Mouse (Mus musculus): ENCODE measurements at regions not wholly inside any gene's neighbourhood (a gene's known extent, or its start where the extent isn't known, plus 50 kb on each side); places are given as distances from the start of the nearest gene placed in this dataset.

DNA sequence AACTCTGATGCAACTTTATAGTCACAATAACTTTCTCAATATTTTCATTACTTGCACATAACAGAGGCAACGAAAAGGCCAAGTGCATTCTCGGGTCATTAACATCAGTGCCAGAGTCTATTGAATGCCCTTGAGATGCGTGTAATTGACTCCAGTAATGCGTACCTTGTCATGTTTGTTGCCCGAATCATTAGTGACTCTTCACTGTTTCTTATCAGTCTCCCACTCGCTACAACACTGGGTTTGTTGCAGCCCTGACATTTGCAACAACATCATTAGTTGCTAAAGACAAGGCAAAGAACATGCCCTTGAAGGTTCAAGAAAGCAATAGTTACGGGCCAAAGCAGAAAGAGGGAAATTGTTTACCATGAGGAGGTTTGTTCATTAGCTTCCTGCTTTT lies 299.8 kb downstream of the Ostf1 start:
- H3K27me3 ChIP-seq, result no peaks in the 10 kb centered on the region
- no peaks in the 10 kb centered on the region for H3K36me3 ChIP-seq
- ATAC-seq (ENCODE audit: low FRiP score), result no peak
- H3K27ac ChIP-seq, result no peak overlapping the region
- H3K4me1 ChIP-seq, result no peaks in the 10 kb centered on the region
- 65% methylated on average over 7 of the region's 7 CpGs for WGBS
- no peak overlapping the region for H3K9ac ChIP-seq
- no peak overlapping the region for H3K4me3 ChIP-seq
- no peak overlapping the region for H3K4me2 ChIP-seq (replicated peaks)
- H3K9me3 ChIP-seq (replicated peaks), result no peaks in the 10 kb centered on the region

GRCm38 (mm10) chr19:18329421-18329820 lies 302.2 kb downstream of the Ostf1 start:
- no peaks in the 10 kb centered on the region for H3K4me1 ChIP-seq
- no peak for ATAC-seq (ENCODE audit: low FRiP score)
- H3K36me3 ChIP-seq, result no peaks in the 10 kb centered on the region
- WGBS, result 91% methylated on average over 2 of the region's 2 CpGs
- H3K4me2 ChIP-seq (replicated peaks), result no peak overlapping the region
- no peak overlapping the region for H3K27ac ChIP-seq
- no peaks in the 10 kb centered on the region for H3K9me3 ChIP-seq (replicated peaks)
- H3K4me3 ChIP-seq, result no peak overlapping the region
- no peaks in the 10 kb centered on the region for H3K27me3 ChIP-seq
- H3K9ac ChIP-seq, result no peak overlapping the region

DNA sequence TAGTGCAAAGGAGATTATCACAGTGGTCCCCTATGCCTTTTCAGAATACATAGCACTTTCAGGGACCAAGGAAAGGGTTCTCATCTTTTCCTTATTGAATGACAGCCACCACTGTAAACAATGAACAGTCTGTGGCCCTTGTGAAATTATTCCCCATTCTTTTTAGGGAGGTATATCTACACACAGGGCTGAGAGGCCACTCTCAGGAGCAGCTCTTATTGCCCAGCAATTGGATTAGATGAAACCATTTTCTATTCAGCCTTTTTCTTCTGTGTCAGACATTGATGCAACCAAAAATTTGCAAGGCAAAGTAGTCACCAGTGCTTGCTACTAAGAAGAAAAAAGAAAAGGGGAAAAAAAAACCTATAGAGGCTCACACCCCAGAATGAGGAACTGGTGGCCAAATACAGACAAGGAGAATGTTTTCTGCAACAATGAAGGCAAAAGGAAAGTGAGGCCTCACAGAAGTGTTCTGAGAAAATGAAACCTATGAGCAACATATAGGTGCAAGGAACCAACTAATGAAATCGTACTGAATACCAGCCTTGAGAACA lies 313.2 kb downstream of the Ostf1 start:
- no peak overlapping the region for H3K9ac ChIP-seq
- no peak overlapping the region for H3K27ac ChIP-seq
- no peaks in the 10 kb centered on the region for H3K4me1 ChIP-seq
- ATAC-seq (ENCODE audit: low FRiP score), result no peak
- no peaks in the 10 kb centered on the region for H3K27me3 ChIP-seq
- no peak overlapping the region for H3K4me2 ChIP-seq (replicated peaks)
- 52% methylated on average over 1 of the region's 1 CpGs for whole genome bisulfite sequencing
- no peaks in the 10 kb centered on the region for H3K9me3 ChIP-seq (replicated peaks)
- H3K4me3 ChIP-seq, result no peak overlapping the region
- no peaks in the 10 kb centered on the region for H3K36me3 ChIP-seq

GRCm38 (mm10) chr19:18273415-18273814 lies 358.2 kb downstream of the Ostf1 start:
- 81% methylated on average over 1 of the region's 1 CpGs for WGBS
- no peaks in the 10 kb centered on the region for H3K9me3 ChIP-seq (replicated peaks)

DNA sequence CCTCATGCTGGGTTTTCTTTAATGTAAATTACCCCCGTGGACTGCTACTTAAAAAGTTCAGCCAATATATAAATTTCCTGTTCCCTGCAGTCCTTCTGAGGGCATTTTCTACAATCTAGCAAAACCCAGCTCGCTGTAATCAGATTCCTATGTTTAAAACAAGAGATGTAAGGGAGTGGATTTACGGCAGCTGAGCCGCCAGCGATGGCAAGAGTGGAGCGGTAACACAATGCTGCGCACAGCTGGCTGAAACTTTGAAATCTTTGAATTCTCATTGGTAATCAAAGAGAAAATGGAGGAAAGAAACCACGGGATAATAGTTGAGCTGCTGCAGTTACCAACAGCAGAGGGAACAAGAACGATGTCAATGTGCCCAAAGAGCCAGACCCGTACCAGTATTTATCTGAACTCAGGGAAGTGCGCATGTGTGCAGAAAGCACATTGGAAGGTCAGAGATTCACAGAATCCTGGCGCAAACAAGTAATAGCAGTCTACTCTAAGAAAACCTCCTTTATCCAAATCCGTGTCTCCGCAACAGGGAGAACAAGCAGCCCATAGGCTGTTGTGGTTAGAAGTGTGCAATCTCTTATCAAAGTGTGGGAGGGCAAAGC lies 376.4 kb downstream of the Ostf1 start:
- H3K36me3 ChIP-seq, result no peaks in the 10 kb centered on the region
- no peaks in the 10 kb centered on the region for H3K4me1 ChIP-seq
- H3K9ac ChIP-seq, result no peak overlapping the region
- no peaks in the 10 kb centered on the region for H3K9me3 ChIP-seq (replicated peaks)
- peak overlapping the region; percentile 22 for H3K4me2 ChIP-seq (replicated peaks)
- no peak overlapping the region for H3K4me3 ChIP-seq
- no peaks in the 10 kb centered on the region for H3K27me3 ChIP-seq
- WGBS, result 71% methylated on average over 14 of the region's 14 CpGs
- H3K27ac ChIP-seq, result no peak overlapping the region
- ATAC-seq (ENCODE audit: low FRiP score), result no peak

More at GRCm38 (mm10) chr19:18273415-18273814, 358.2 kb downstream of the Ostf1 start:
- Histone ChIP-seq H3K4me2 (replicated peaks) (no peak overlapping the region), H3K4me3 (no peak overlapping the region), H3K9ac (no peak overlapping the region), H3K4me1 (no peaks in the 10 kb centered on the region), H3K27me3 (no peaks in the 10 kb centered on the region), H3K36me3 (no peaks in the 10 kb centered on the region), H3K27ac (no peak overlapping the region)
- no peak for ATAC-seq (ENCODE audit: low FRiP score)

- Histone ChIP-seq H3K36me3 (no peaks in the 10 kb centered on the region), H3K27ac (no peak overlapping the region), H3K9ac (no peak overlapping the region), H3K4me2 (replicated peaks) (no peak overlapping the region), H3K27me3 (no peaks in the 10 kb centered on the region), H3K4me1 (no peaks in the 10 kb centered on the region), H3K9me3 (replicated peaks) (no peaks in the 10 kb centered on the region), H3K4me3 (no peak overlapping the region)
- no peak for ATAC-seq (ENCODE audit: low FRiP score)
- WGBS, result 62% methylated on average over 4 of the region's 4 CpGs
Observed at GRCm38 (mm10) chr19:18253333-18253732, 378.3 kb downstream of the Ostf1 start.
